Mouse (Mus musculus) thymus, adult 2 months (tissue): ENCODE results near the gene Sumf1. TPM values are rescaled to one million over a fixed set of nuclear protein-coding genes. Genes with fewer than 3 reads are reported as not detected.

Experiments
- DNase-seq: peaks from one replicate; pipeline ENCODE4 v3.0.0; 2021
- H3K27ac ChIP-seq: fragments of 200-500 bp; 2 replicates; pipeline ENCODE4 v1.5.1; 2012; ENCODE audit warnings: low read length, control low read depth; ENCODE audit not compliant: control insufficient read depth, insufficient read depth
- H3K27me3 ChIP-seq: fragments of 200-500 bp; 2 replicates; pipeline ENCODE4 v1.6.1; 2012; ENCODE audit warnings: mild to moderate bottlenecking, low read length, moderate library complexity, mixed read lengths; ENCODE audit not compliant: control insufficient read depth, insufficient read depth
- H3K36me3 ChIP-seq: fragments of 200-500 bp; 2 replicates; pipeline ENCODE4 v1.6.1; 2012; ENCODE audit warnings: mild to moderate bottlenecking, low read length, moderate library complexity; ENCODE audit not compliant: control insufficient read depth, insufficient read depth
- H3K4me1 ChIP-seq: fragments of 200-500 bp; replicated peaks from 2 replicates; pipeline ENCODE4 v1.6.1; 2012; ENCODE audit warnings: low read length; ENCODE audit not compliant: control insufficient read depth, insufficient read depth
- H3K4me3 ChIP-seq: fragments of 200-500 bp; 2 replicates; pipeline ENCODE4 v1.5.1; 2012; ENCODE audit warnings: mild to moderate bottlenecking, low read length, control low read depth, moderate library complexity; ENCODE audit not compliant: control insufficient read depth, insufficient read depth
- CTCF ChIP-seq: fragments of 200-500 bp; IDR thresholded peaks from 2 replicates; pipeline ENCODE4 v1.5.1; 2012; ENCODE audit warnings: mild to moderate bottlenecking, control low read depth, low read length, moderate library complexity, borderline replicate concordance; ENCODE audit not compliant: control insufficient read depth, poor library complexity, insufficient read depth; ENCODE audit errors: extremely low read depth
- POLR2A ChIP-seq: fragments of 200-500 bp; IDR thresholded peaks from 2 replicates; pipeline ENCODE4 v1.6.1; 2012; ENCODE audit warnings: mild to moderate bottlenecking, low read length, control low read depth, moderate library complexity; ENCODE audit not compliant: control insufficient read depth, poor library complexity, insufficient read depth; ENCODE audit errors: extremely low read depth
- WGBS: fragments of 180-500 bp; shearing (Covaris S2); methylation state at CpG from one replicate; pipeline ENCODE4 v1.1.7; 2018; 5-methylcytosine and 5-hydroxymethylcytosine counted together
- polyA plus RNA-seq: library from polyadenylated mRNA; depleted of rRNA; stranded (reverse); fragments of >200 nt; gene quantifications from 2 replicates; pipeline ENCODE4 v1.2.3, GENCODE M21; 2012

Sumf1 gene
- polyA plus RNA-seq, 1 experiment, result 17.8 TPM

GRCm38 (mm10) chr6:108211896-108212880 is 26.8 kb upstream of the Sumf1 start:
- TF ChIP-seq CTCF (no peak), POLR2A (no peak)
- DNase-seq, result peak; percentile 26
- Histone ChIP-seq H3K4me3 (peak overlapping the region; percentile 93), H3K27me3 (no peaks in the 10 kb centered on the region), H3K36me3 (no peaks in the 10 kb centered on the region), H3K27ac (peak overlapping the region; percentile 28; the same call in 1 of the 2 replicates), H3K4me1 (peaks cover 37% of the 10 kb centered on the region)
- WGBS, result 9% methylated on average over 36 of the region's 36 CpGs

GRCm38 (mm10) chr6:108206914-108207566 is 21.7 kb upstream of the Sumf1 start:
- peak overlapping the region; percentile 92 for H3K27ac ChIP-seq
- H3K27me3 ChIP-seq, result no peaks in the 10 kb centered on the region
- H3K4me3 ChIP-seq, result no peak overlapping the region
- TF ChIP-seq POLR2A (no peak), CTCF (no peak)
- 35% methylated on average over 5 of the region's 5 CpGs for WGBS
- H3K36me3 ChIP-seq, result no peaks in the 10 kb centered on the region
- H3K4me1 ChIP-seq, result peaks cover 24% of the 10 kb centered on the region
- peak; percentile 77 for DNase-seq

GRCm38 (mm10) chr6:108206145-108206544 is 20.8 kb upstream of the Sumf1 start:
- TF ChIP-seq CTCF, result no peak
- no peak for TF ChIP-seq POLR2A
- DNase-seq, result no peak

GRCm38 (mm10) chr6:108204322-108204721 is 18.9 kb upstream of the Sumf1 start:
- WGBS, result 100% methylated on average over 2 of the region's 2 CpGs
- no peak for TF ChIP-seq CTCF
- no peak for TF ChIP-seq POLR2A
- Histone ChIP-seq H3K36me3 (no peaks in the 10 kb centered on the region), H3K4me3 (no peak overlapping the region), H3K27ac (no peak overlapping the region), H3K4me1 (peaks cover 10% of the 10 kb centered on the region), H3K27me3 (no peaks in the 10 kb centered on the region)
- no peak for DNase-seq

More at GRCm38 (mm10) chr6:108206145-108206544, 20.8 kb upstream of the Sumf1 start:
- Histone ChIP-seq H3K4me3 (no peak overlapping the region), H3K4me1 (peaks cover 20% of the 10 kb centered on the region), H3K27ac (no peak overlapping the region; the same call in 1 of the 2 replicates), H3K36me3 (no peaks in the 10 kb centered on the region), H3K27me3 (no peaks in the 10 kb centered on the region)
- WGBS, result 96% methylated on average over 4 of the region's 4 CpGs

GRCm38 (mm10) chr6:108198286-108198685 is 12.9 kb upstream of the Sumf1 start:
- DNase-seq, result no peak
- WGBS, result 92% methylated on average over 7 of the region's 7 CpGs
- Histone ChIP-seq H3K36me3 (no peaks in the 10 kb centered on the region), H3K27ac (no peak overlapping the region), H3K4me1 (no peaks in the 10 kb centered on the region; the same call in 1 of the 2 replicates), H3K4me3 (no peak overlapping the region), H3K27me3 (no peaks in the 10 kb centered on the region)
- TF ChIP-seq POLR2A (no peak), CTCF (no peak)

GRCm38 (mm10) chr6:108197117-108197516 is 11.7 kb upstream of the Sumf1 start:
- TF ChIP-seq CTCF, result no peak
- TF ChIP-seq POLR2A, result no peak
- 41% methylated on average over 4 of the region's 4 CpGs for WGBS
- no peak for DNase-seq
- Histone ChIP-seq H3K27me3 (no peaks in the 10 kb centered on the region), H3K4me3 (no peak overlapping the region), H3K4me1 (no peaks in the 10 kb centered on the region), H3K36me3 (no peaks in the 10 kb centered on the region), H3K27ac (no peak overlapping the region)
